Mouse (Mus musculus) c-Kit-positive CD71-positive TER-119-positive erythroid progenitor cells, embryonic 14.5 days (primary cell): ENCODE measurements around the gene Pdk1.
"Not testable (repeated sequence)": the region's sequence is repeated elsewhere in the genome, so short reads cannot be mapped to it uniquely, and the experiment has no call there.

Source experiments
- DNase-seq: peaks from one replicate; pipeline ENCODE4 v3.0.0-alpha.2; 2013; ENCODE audit warnings: low spot score

The Pdk1 gene

GRCm38 (mm10) chr2:71874422-71874821, 1.4 kb downstream of the Pdk1 start:
- peak; percentile 68 for DNase-seq

DNA sequence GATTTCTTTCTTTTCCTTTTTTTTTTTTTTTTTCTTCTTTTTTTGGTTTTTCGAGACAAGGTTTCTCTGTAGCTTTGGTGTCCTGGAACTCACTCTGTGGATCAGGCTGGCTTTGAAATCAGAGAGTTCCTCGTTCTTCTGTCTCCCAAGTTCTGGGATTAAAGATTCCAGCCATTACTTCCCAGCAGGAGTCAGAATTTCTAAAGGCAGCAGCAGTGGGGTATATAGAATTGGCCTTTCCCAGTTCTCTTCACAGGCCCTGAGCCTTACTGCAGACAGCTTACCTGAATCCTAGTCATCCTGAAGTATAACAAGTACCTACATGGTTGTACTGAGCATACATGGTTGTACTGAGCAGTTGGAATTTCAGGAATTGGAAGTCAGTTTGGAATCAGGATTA, 1.8 kb downstream of the Pdk1 start:
- no peak for DNase-seq

- no peak for DNase-seq
Measured at GRCm38 (mm10) chr2:71877865-71878264, 4.8 kb downstream of the Pdk1 start.

DNA sequence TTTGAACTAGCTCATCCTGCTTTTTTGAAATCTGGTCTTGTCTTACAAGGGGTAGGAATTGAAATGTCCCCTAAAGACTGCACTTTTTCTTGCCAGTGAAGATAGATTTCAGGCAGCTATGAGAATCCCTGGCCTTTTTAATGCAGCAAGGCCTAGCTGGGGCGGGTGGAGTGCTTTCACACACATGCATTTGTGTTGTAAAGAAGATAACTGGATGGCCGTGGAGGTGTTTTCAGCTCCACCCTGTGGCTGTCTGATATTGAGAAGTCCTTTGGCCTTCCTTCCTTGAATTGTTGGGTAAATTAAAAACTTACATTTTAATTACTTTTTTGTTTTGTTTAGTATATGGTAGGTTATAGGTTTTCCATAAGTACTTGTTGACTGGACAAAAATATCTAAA, 5.4 kb downstream of the Pdk1 start:
- DNase-seq, result peak; percentile 50

- DNase-seq, result no peak
Measured at GRCm38 (mm10) chr2:71878943-71879342, 5.9 kb downstream of the Pdk1 start.

DNA sequence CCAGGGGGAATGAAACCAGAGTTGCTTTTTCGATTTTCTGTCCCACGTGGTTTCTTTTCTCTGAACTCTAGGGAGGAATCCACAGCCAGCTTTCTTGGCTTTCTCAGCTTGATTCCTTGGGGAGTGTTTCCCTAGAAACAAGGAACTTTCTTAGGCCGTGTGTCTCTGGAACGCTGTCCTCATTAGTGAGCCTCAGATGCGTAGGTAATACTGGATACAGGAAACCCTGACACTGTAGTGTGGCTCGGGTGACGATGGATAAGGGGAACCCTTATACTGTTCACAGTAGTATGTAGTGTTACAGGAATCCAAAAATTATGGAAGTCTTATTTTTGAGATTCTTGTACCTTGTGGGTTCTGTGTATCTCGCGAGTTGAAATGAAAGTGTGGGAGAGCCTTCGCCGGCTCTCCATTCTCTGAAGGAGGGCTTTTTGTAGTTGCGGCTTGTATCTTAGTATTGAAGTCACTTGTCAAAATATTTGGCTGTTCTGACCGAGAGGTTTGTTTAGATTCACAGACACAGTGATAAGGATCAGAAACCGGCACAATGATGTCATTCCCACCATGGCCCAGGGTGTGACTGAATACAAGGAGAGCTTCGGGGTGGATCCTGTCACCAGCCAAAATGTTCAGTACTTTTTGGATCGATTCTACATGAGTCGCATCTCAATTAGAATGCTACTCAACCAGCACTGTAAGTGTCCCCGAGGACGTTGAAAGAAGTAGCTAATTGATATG, 10.1 kb downstream of the Pdk1 start:
- DNase-seq, result no peak

- DNase-seq, result no peak
Measured at GRCm38 (mm10) chr2:71887269-71887668, 14.2 kb downstream of the Pdk1 start.

DNA sequence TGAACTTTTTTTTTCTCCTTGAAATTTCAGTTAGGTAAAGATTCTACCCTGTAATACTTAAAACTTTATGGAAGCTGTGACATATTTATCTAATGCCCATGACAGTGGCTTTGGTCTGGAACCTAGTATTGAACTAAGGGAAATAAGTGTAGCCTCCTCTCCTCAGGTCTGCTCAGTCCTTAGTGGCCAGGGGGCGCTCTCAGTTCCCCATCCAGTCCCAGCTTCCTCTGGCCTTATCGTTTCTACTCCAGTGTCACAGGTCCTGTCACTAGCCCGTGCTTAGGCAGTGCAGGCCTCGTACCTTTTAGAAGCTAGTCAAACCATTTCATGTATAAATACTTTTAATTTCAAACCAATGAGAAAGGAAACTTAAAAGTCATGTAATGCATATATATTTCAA, 15.4 kb downstream of the Pdk1 start:
- DNase-seq, result no peak

DNA sequence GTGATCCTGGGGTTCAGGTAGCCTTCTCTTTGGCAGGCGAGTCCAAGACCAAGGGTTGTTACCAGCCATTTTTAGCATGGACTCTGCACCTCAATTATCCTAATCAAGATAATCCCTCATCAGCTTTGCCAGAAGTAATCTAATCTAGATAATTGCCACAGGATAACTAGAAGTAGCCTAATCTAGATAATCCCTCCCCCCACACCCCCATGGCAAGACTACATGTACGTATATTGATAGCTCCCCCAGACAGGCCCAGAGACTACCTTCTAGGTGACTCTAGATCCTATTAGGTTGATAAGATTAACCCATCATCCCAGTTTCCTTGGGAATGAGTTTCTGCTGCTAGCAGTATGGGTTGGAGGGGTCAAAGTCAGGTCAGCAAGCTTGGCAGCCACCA, 18.5 kb downstream of the Pdk1 start:
- DNase-seq, result no peak

- DNase-seq, result no peak
Measured at GRCm38 (mm10) chr2:71892741-71893349, 19.8 kb downstream of the Pdk1 start.

DNA sequence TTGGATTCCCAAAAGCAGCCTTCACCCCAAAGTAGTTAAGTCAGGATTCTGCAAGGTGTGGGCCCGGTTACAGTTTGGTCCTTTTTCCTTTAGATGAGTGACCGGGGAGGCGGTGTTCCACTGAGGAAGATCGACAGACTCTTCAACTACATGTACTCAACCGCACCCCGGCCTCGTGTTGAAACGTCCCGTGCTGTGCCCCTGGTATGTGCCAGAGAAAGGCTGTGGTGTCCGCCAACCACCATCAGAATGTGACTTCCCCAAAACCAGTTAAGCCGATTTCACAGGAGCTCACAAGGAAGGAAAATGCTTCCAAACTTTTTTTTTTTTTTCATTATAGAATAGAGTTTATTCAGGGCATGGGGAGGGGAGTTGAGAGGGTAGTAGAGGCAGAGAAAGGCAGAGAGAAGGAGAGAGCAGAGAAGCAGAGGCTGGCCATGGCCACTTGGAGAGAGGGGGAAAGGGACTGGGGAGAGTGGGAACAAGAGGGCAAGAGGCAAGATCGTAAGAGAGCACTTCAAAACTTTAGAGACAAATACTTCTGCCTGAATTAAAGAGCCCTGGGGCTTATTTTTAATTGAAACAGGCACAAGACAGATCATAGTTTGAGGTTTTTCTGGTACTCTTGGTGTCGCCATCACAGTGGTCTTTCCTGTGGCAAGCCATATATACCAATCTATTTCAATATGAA, 22.7 kb downstream of the Pdk1 start:
- DNase-seq, result no peak

GRCm38 (mm10) chr2:71897420-71897819, 24.4 kb downstream of the Pdk1 start:
- no peak for DNase-seq

- DNase-seq, result no peak
Measured at GRCm38 (mm10) chr2:71898335-71898856, 25.4 kb downstream of the Pdk1 start.

DNA sequence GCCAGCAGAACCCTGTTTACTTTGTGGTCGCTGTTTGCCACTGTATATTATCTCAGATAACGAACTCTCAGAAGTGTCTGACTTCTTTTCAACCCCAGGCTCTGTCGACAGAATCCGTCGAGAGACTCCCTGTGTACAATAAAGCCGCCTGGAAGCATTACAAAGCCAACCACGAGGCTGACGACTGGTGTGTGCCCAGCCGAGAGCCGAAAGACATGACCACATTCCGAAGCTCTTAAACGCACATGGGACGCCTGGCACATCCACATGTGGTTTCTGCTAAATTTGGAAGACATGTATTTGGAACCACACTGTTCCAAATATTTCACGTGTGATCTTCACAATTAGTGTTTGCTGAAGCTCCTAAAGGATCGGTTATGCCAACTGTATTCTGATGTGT, 26.9 kb downstream of the Pdk1 start:
- DNase-seq, result no peak

DNA sequence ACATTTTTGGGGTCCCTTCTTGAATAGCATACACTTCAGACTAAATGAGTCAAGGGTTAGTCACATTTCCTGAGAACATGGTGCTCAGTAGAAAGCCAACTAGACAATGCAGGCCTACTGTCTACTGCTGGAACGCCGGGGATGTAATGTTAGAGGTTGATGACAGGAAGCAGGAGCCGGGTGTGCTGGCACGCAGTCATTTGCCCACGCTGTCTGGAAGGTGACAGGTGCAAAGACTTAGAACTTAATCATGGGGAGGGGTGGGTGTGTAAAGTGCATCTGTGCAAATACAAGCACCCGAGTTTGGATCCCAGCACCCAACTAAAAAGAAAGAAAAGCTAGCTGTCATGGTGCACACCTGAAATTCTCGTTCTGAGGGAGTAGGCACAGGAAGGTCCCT, 32.1 kb downstream of the Pdk1 start:
- no peak for DNase-seq

DNA sequence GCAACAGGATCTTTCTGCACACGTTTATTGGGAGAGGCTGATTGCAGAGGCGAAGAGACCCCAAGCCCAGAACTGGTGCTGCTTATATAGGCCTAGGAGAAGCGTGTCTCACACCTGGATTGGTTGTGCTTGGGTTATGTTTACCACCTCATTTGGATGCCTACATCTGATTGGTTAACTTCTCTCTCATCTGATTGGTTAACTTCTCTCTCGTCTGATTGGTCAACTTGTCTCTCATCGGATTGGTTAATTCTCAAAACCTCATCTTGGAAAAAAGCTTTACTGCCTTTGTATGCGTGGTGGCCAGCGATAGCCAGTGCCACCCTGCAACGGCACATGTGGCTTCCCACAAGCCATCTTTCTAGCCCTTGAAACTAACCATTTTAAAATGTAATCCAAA, 33.3 kb downstream of the Pdk1 start:
- not testable (repeated sequence) for DNase-seq

DNA sequence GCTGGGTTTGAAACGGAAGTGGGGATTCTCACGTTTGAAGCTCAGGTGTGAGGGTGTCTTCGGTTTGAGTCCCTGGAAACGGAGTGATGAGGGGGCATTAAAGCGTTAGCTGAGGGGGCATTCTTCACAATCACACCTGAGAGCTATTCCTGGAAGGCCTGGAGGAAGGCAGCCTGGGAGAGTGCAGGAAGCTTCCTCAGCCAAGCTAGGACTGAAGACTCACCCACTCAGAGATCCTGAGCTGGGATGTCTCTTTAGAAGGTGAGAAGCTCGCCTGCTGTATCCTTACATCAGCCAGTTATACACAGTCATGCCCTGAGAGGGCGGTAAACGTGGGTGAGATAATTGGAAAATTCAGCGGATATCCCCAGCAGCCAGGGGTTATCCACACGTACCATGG, 40.9 kb downstream of the Pdk1 start:
- no peak for DNase-seq

DNA sequence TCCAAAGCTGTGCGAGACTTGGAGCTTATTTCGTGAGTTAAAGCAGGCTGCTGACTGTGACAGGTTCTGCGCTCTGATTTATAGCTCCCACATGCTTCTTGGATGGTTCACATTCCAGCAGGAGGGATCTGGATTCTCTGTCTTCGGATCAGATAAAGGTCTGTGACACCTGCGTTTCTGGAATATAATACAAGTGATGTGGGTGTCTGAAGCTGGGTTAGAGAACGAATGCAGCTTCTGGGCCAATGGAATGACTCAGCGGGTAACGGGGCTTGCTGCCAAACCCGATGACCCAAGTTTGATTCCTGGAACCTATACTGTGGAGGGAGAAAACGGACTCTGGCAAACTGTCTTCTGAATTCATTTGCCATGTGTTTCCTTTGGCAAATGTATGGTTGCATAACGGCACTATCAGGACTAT, 46.2 kb downstream of the Pdk1 start:
- DNase-seq, result no peak

- not testable (repeated sequence) for DNase-seq
Measured at GRCm38 (mm10) chr2:71924931-71925330, 51.9 kb downstream of the Pdk1 start.

DNA sequence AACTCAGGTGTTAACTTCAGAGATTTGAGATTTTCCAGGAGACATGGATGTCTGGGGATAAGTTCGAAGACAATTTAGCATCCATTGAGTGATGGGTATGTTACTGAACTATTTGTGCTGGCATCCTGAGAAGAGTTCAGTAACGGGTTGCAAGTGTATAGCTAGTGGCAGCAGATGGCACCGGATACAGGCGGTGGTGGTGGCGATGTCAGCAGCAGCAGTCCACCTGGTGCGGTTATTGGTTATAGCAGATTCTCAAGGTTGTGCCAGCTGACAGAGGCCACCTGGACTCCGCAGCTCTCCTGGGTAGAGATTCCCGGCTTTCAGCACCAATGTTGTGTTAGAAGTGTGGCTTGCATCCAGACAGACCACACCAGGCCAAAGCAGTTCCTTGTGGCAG, 61.0 kb downstream of the Pdk1 start:
- no peak for DNase-seq

DNA sequence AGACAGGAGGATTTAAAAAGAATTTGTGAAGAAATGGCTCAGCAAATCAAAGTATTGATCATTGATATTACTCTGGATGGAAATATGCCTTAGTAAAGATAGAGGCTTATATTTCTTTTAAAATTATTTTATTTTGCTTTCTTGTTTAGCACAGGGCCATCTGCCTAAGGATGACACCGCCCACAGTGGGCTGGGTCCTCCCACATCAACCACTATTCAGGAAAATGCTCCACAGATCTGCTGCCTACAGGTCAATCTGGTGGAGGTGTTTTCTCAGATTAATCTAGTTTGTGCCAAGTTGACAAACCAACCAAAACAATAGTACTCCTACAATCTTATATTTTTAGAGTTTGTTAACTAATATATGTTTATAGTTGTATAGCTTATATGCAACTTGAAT, 63.7 kb downstream of the Pdk1 start:
- no peak for DNase-seq

GRCm38 (mm10) chr2:71937649-71938308, 64.8 kb downstream of the Pdk1 start:
- no peak for DNase-seq
